Mouse (Mus musculus): ENCODE measurements at regions not wholly inside any gene's neighbourhood (a gene's known extent, or its start where the extent isn't known, plus 50 kb on each side); places are given as distances from the start of the nearest gene placed in this dataset.

- 88% methylated on average over 2 of the region's 2 CpGs for WGBS
- H3K4me2 ChIP-seq (ENCODE audit: low read length): no peak overlapping the region
- no peak for DNase-seq (ENCODE audit: low spot score)
- H3K9ac ChIP-seq (ENCODE audit: low read length): no peak overlapping the region
- no peak for ATAC-seq
- H3K4me3 ChIP-seq (ENCODE audit: low read depth, low read length): no peak overlapping the region
- H3K27me3 ChIP-seq (replicated peaks; ENCODE audit: control insufficient read depth, insufficient read depth, low read length): no peaks in the 10 kb centered on the region
- no peaks in the 10 kb centered on the region for H3K4me1 ChIP-seq (ENCODE audit: control insufficient read depth, insufficient read depth, low read length)
- H3K27ac ChIP-seq (ENCODE audit: low read depth, low read length): no peak overlapping the region
- H3K36me3 ChIP-seq (ENCODE audit: control insufficient read depth, insufficient read depth, low read length): no peaks in the 10 kb centered on the region
- H3K9me3 ChIP-seq (replicated peaks; ENCODE audit: control insufficient read depth, low read length): no peaks in the 10 kb centered on the region
Measured at GRCm38 (mm10) chr15:11573496-11573895, 174.0 kb upstream of the Tars start.

- H3K4me2 ChIP-seq (ENCODE audit: low read length): no peak overlapping the region
- H3K4me3 ChIP-seq (ENCODE audit: low read depth, low read length): no peak overlapping the region
- 89% methylated on average over 4 of the region's 4 CpGs for WGBS
- H3K4me1 ChIP-seq (ENCODE audit: control insufficient read depth, insufficient read depth, low read length): no peaks in the 10 kb centered on the region
- H3K27me3 ChIP-seq (replicated peaks; ENCODE audit: control insufficient read depth, insufficient read depth, low read length): no peaks in the 10 kb centered on the region
- no peak overlapping the region for H3K27ac ChIP-seq (ENCODE audit: low read depth, low read length)
- ATAC-seq: no peak
- H3K36me3 ChIP-seq (ENCODE audit: control insufficient read depth, insufficient read depth, low read length): no peaks in the 10 kb centered on the region
- no peak for DNase-seq (ENCODE audit: low spot score)
- no peaks in the 10 kb centered on the region for H3K9me3 ChIP-seq (replicated peaks; ENCODE audit: control insufficient read depth, low read length)
- H3K9ac ChIP-seq (ENCODE audit: low read length): no peak overlapping the region
Measured at GRCm38 (mm10) chr15:11572063-11572462, 172.6 kb upstream of the Tars start.

- DNase-seq (ENCODE audit: low spot score): peak; percentile 36
- peak overlapping the region; percentile 1; the same call in 1 of the 2 replicates for H3K27ac ChIP-seq (ENCODE audit: low read depth, low read length)
Measured at GRCm38 (mm10) chr15:11565503-11566031, 166.1 kb upstream of the Tars start.

GRCm38 (mm10) chr15:11552568-11552967 is 153.1 kb upstream of the Tars start:
- 68% methylated on average over 2 of the region's 2 CpGs for WGBS
- H3K27ac ChIP-seq (ENCODE audit: low read depth, low read length): no peak overlapping the region
- H3K4me3 ChIP-seq (ENCODE audit: low read depth, low read length): no peak overlapping the region
- H3K4me1 ChIP-seq (ENCODE audit: control insufficient read depth, insufficient read depth, low read length): no peaks in the 10 kb centered on the region
- DNase-seq (ENCODE audit: low spot score) (no peak), ATAC-seq (no peak)
- no peaks in the 10 kb centered on the region for H3K36me3 ChIP-seq (ENCODE audit: control insufficient read depth, insufficient read depth, low read length)
- H3K4me2 ChIP-seq (ENCODE audit: low read length): no peak overlapping the region
- H3K27me3 ChIP-seq (replicated peaks; ENCODE audit: control insufficient read depth, insufficient read depth, low read length): no peaks in the 10 kb centered on the region
- no peak overlapping the region for H3K9ac ChIP-seq (ENCODE audit: low read length)
- H3K9me3 ChIP-seq (replicated peaks; ENCODE audit: control insufficient read depth, low read length): no peaks in the 10 kb centered on the region

More at GRCm38 (mm10) chr15:11565503-11566031, 166.1 kb upstream of the Tars start:
- Histone ChIP-seq H3K9me3 (replicated peaks; ENCODE audit: control insufficient read depth, low read length) (no peaks in the 10 kb centered on the region), H3K9ac (ENCODE audit: low read length) (no peak overlapping the region), H3K27me3 (replicated peaks; ENCODE audit: control insufficient read depth, insufficient read depth, low read length) (no peaks in the 10 kb centered on the region), H3K4me2 (ENCODE audit: low read length) (peak overlapping the region; percentile 29), H3K36me3 (ENCODE audit: control insufficient read depth, insufficient read depth, low read length) (no peaks in the 10 kb centered on the region), H3K4me3 (ENCODE audit: low read depth, low read length) (no peak overlapping the region), H3K4me1 (ENCODE audit: control insufficient read depth, insufficient read depth, low read length) (0 out of 2 replicates have a peak, but pooled peaks cover 6% of the 10 kb centered on the region)
- ATAC-seq: peak; percentile 57
- WGBS: 7% methylated on average over 10 of the region's 10 CpGs

GRCm38 (mm10) chr15:11552110-11552509 is 152.6 kb upstream of the Tars start:
- no peaks in the 10 kb centered on the region for H3K9me3 ChIP-seq (replicated peaks; ENCODE audit: control insufficient read depth, low read length)
- no peak overlapping the region for H3K9ac ChIP-seq (ENCODE audit: low read length)
- no peaks in the 10 kb centered on the region for H3K27me3 ChIP-seq (replicated peaks; ENCODE audit: control insufficient read depth, insufficient read depth, low read length)
- no peaks in the 10 kb centered on the region for H3K4me1 ChIP-seq (ENCODE audit: control insufficient read depth, insufficient read depth, low read length)
- no peak overlapping the region for H3K27ac ChIP-seq (ENCODE audit: low read depth, low read length)
- DNase-seq (ENCODE audit: low spot score) (no peak), ATAC-seq (no peak)
- H3K4me3 ChIP-seq (ENCODE audit: low read depth, low read length): no peak overlapping the region
- no peak overlapping the region for H3K4me2 ChIP-seq (ENCODE audit: low read length)
- no peaks in the 10 kb centered on the region for H3K36me3 ChIP-seq (ENCODE audit: control insufficient read depth, insufficient read depth, low read length)
- 95% methylated on average over 1 of the region's 1 CpGs for WGBS

- no peak overlapping the region for H3K4me3 ChIP-seq (ENCODE audit: low read depth, low read length)
- H3K27ac ChIP-seq (ENCODE audit: low read depth, low read length): no peak overlapping the region
- H3K36me3 ChIP-seq (ENCODE audit: control insufficient read depth, insufficient read depth, low read length): no peaks in the 10 kb centered on the region
- H3K9me3 ChIP-seq (replicated peaks; ENCODE audit: control insufficient read depth, low read length): no peaks in the 10 kb centered on the region
- 63% methylated on average over 3 of the region's 3 CpGs for WGBS
- no peaks in the 10 kb centered on the region for H3K27me3 ChIP-seq (replicated peaks; ENCODE audit: control insufficient read depth, insufficient read depth, low read length)
- H3K4me2 ChIP-seq (ENCODE audit: low read length): no peak overlapping the region
- ATAC-seq (no peak), DNase-seq (ENCODE audit: low spot score) (no peak)
- H3K9ac ChIP-seq (ENCODE audit: low read length): no peak overlapping the region
- no peaks in the 10 kb centered on the region for H3K4me1 ChIP-seq (ENCODE audit: control insufficient read depth, insufficient read depth, low read length)
Measured at GRCm38 (mm10) chr15:11539485-11539884, 140.0 kb upstream of the Tars start.

GRCm38 (mm10) chr15:11536076-11536620 is 136.7 kb upstream of the Tars start:
- no peak overlapping the region for H3K4me3 ChIP-seq (ENCODE audit: low read depth, low read length)
- ATAC-seq (no peak), DNase-seq (ENCODE audit: low spot score) (no peak)
- H3K27me3 ChIP-seq (replicated peaks; ENCODE audit: control insufficient read depth, insufficient read depth, low read length): no peaks in the 10 kb centered on the region
- no peaks in the 10 kb centered on the region for H3K36me3 ChIP-seq (ENCODE audit: control insufficient read depth, insufficient read depth, low read length)
- no peaks in the 10 kb centered on the region for H3K9me3 ChIP-seq (replicated peaks; ENCODE audit: control insufficient read depth, low read length)
- no peak overlapping the region for H3K9ac ChIP-seq (ENCODE audit: low read length)
- WGBS: 86% methylated on average over 7 of the region's 7 CpGs
- no peak overlapping the region for H3K4me2 ChIP-seq (ENCODE audit: low read length)
- no peak overlapping the region for H3K27ac ChIP-seq (ENCODE audit: low read depth, low read length)
- no peaks in the 10 kb centered on the region for H3K4me1 ChIP-seq (ENCODE audit: control insufficient read depth, insufficient read depth, low read length)

GRCm38 (mm10) chr15:11534404-11535251 is 135.2 kb upstream of the Tars start:
- Histone ChIP-seq H3K36me3 (ENCODE audit: control insufficient read depth, insufficient read depth, low read length) (no peaks in the 10 kb centered on the region), H3K27ac (ENCODE audit: low read depth, low read length) (no peak overlapping the region), H3K27me3 (replicated peaks; ENCODE audit: control insufficient read depth, insufficient read depth, low read length) (no peaks in the 10 kb centered on the region), H3K9me3 (replicated peaks; ENCODE audit: control insufficient read depth, low read length) (no peaks in the 10 kb centered on the region), H3K4me3 (ENCODE audit: low read depth, low read length) (no peak overlapping the region), H3K4me2 (ENCODE audit: low read length) (no peak overlapping the region), H3K4me1 (ENCODE audit: control insufficient read depth, insufficient read depth, low read length) (no peaks in the 10 kb centered on the region; the same call in 1 of the 2 replicates), H3K9ac (ENCODE audit: low read length) (no peak overlapping the region)
- no peak for ATAC-seq
- 90% methylated on average over 12 of the region's 12 CpGs for WGBS
- DNase-seq (ENCODE audit: low spot score): no peak

- H3K4me3 ChIP-seq (ENCODE audit: low read depth, low read length): no peak overlapping the region
- no peak for ATAC-seq
- no peaks in the 10 kb centered on the region for H3K36me3 ChIP-seq (ENCODE audit: control insufficient read depth, insufficient read depth, low read length)
- 78% methylated on average over 1 of the region's 1 CpGs for WGBS
- H3K9me3 ChIP-seq (replicated peaks; ENCODE audit: control insufficient read depth, low read length): no peaks in the 10 kb centered on the region
- H3K27me3 ChIP-seq (replicated peaks; ENCODE audit: control insufficient read depth, insufficient read depth, low read length): no peaks in the 10 kb centered on the region
- no peak overlapping the region for H3K27ac ChIP-seq (ENCODE audit: low read depth, low read length)
- no peak overlapping the region for H3K4me2 ChIP-seq (ENCODE audit: low read length)
- H3K9ac ChIP-seq (ENCODE audit: low read length): no peak overlapping the region
- H3K4me1 ChIP-seq (ENCODE audit: control insufficient read depth, insufficient read depth, low read length): no peaks in the 10 kb centered on the region; the same call in 1 of the 2 replicates
- DNase-seq (ENCODE audit: low spot score): no peak
Measured at GRCm38 (mm10) chr15:11533616-11534015, 134.2 kb upstream of the Tars start.
